Mouse (Mus musculus) MEL (cell line): ENCODE measurements around the gene Tex2. TPM values are rescaled to one million over a fixed set of nuclear protein-coding genes. Genes with fewer than 3 reads are reported as not detected.

Source experiments
- DNase-seq: peaks from one replicate; pipeline ENCODE4 v3.0.0; 2011; ENCODE audit warnings: low read depth, low spot score
- H3K27ac ChIP-seq: 2 replicates; pipeline ENCODE4 v1.5.1; 2012; ENCODE audit warnings: low read depth, mild to moderate bottlenecking, control low read depth, low read length, moderate library complexity; ENCODE audit not compliant: control insufficient read depth
- H3K27me3 ChIP-seq, 2 experiments: fragments of 150-350 bp in 1 of 2; sonication (generic) in 1 of 2; 2 replicates each; pipeline ENCODE4 v1.6.1; 2012; ENCODE audit warnings: low read length in 2 of 2, mild to moderate bottlenecking in 2 of 2, improper control_type of control experiment in 1 of 2, moderate library complexity in 1 of 2; ENCODE audit not compliant: insufficient read depth in 2 of 2, control insufficient read depth in 1 of 2
- H3K36me3 ChIP-seq, 2 experiments: 2 replicates each; pipeline ENCODE4 v1.6.1; 2012 to 2014; ENCODE audit warnings: low read length in 2 of 2, improper control_type of control experiment in 1 of 2, inconsistent platforms in 1 of 2, mild to moderate bottlenecking in 1 of 2; ENCODE audit not compliant: insufficient read depth in 2 of 2, control insufficient read depth in 1 of 2
- H3K4me1 ChIP-seq, 2 experiments: fragments of 150-350 bp in 1 of 2; sonication (generic) in 1 of 2; 2 replicates each; pipeline ENCODE4 v1.6.1; 2012; ENCODE audit warnings: low read length in 2 of 2, improper control_type of control experiment in 1 of 2, mild to moderate bottlenecking in 1 of 2; ENCODE audit not compliant: insufficient read depth in 2 of 2, control insufficient read depth in 1 of 2
- H3K4me3 ChIP-seq, 2 experiments: fragments of 150-350 bp in 1 of 2; sonication (generic) in 1 of 2; 2 replicates each; pipeline ENCODE4 v1.5.1; 2012; ENCODE audit warnings: low read depth in 2 of 2, low read length in 2 of 2, mild to moderate bottlenecking in 2 of 2, moderate library complexity in 2 of 2, control low read depth in 1 of 2, improper control_type of control experiment in 1 of 2; ENCODE audit not compliant: control insufficient read depth in 1 of 2, insufficient read depth in 1 of 2
- H3K79me2 ChIP-seq: 2 replicates; pipeline ENCODE4 v1.6.1; 2012; ENCODE audit warnings: mild to moderate bottlenecking, low read length, moderate library complexity; ENCODE audit not compliant: control insufficient read depth, poor library complexity, insufficient read depth
- H3K9ac ChIP-seq: 2 replicates; pipeline ENCODE4 v1.6.1; 2012; ENCODE audit warnings: low read depth, mild to moderate bottlenecking, control low read depth, low read length, moderate library complexity; ENCODE audit not compliant: control insufficient read depth, poor library complexity, severe bottlenecking
- H3K9me3 ChIP-seq: fragments of 150-350 bp; sonication (generic); replicated peaks from 2 replicates; pipeline ENCODE4 v1.6.1; 2012; ENCODE audit warnings: mild to moderate bottlenecking, low read length, improper control_type of control experiment, moderate library complexity; ENCODE audit not compliant: insufficient read depth
- CHD2 ChIP-seq: IDR thresholded peaks from 2 replicates; pipeline ENCODE4 v1.6.1; 2011; ENCODE audit warnings: low read length, improper control_type of control experiment
- CTCF ChIP-seq, 3 experiments: IDR thresholded peaks in 2 of 3; conservative IDR thresholded peaks in 1 of 3; 2 replicates each; pipeline ENCODE4 v1.5.1; 2011 to 2012; ENCODE audit warnings: low read length in 3 of 3, low read depth in 2 of 3, mild to moderate bottlenecking in 2 of 3, improper control_type of control experiment in 1 of 3, inconsistent platforms in 1 of 3, mixed read lengths in 1 of 3, moderate library complexity in 1 of 3; ENCODE audit not compliant: control insufficient read depth in 1 of 3, insufficient read depth in 1 of 3, poor library complexity in 1 of 3, severe bottlenecking in 1 of 3
- ELF1 ChIP-seq: IDR thresholded peaks from 2 replicates; pipeline ENCODE4 v1.6.1; 2014; ENCODE audit warnings: low read depth, mild to moderate bottlenecking, inconsistent platforms, low read length, improper control_type of control experiment, moderate library complexity
- ETS1 ChIP-seq: IDR thresholded peaks from 2 replicates; pipeline ENCODE4 v1.6.1; 2012; ENCODE audit warnings: low read depth, mild to moderate bottlenecking, inconsistent platforms, low read length, improper control_type of control experiment, moderate library complexity
- GABPA ChIP-seq: IDR thresholded peaks from 2 replicates; pipeline ENCODE4 v1.6.1; 2012; ENCODE audit warnings: low read depth, mild to moderate bottlenecking, inconsistent platforms, low read length, improper control_type of control experiment, moderate library complexity
- HCFC1 ChIP-seq: IDR thresholded peaks from 2 replicates; pipeline ENCODE4 v1.6.1; 2012; ENCODE audit warnings: low read depth, mild to moderate bottlenecking, inconsistent platforms, low read length, improper control_type of control experiment, moderate library complexity
- JUND ChIP-seq: IDR thresholded peaks from 2 replicates; pipeline ENCODE4 v1.6.1; 2011; ENCODE audit warnings: low read depth, mild to moderate bottlenecking, improper control_type of control experiment, low read length
- MAX ChIP-seq: IDR thresholded peaks from 2 replicates; pipeline ENCODE4 v1.6.1; 2011; ENCODE audit warnings: low read length, improper control_type of control experiment
- MXI1 ChIP-seq: IDR thresholded peaks from 2 replicates; pipeline ENCODE4 v1.6.1; 2011; ENCODE audit warnings: mild to moderate bottlenecking, low read depth, low read length, improper control_type of control experiment
- MYC ChIP-seq: IDR thresholded peaks from 2 replicates; pipeline ENCODE4 v1.6.1; 2011; ENCODE audit warnings: low read depth, mild to moderate bottlenecking, low read length, improper control_type of control experiment, moderate library complexity
- POLR2A ChIP-seq, 2 experiments: IDR thresholded peaks; 2 replicates each; pipeline ENCODE4 v1.6.1; 2011 to 2012; ENCODE audit warnings: low read length in 2 of 2, mild to moderate bottlenecking in 2 of 2, control low read depth in 1 of 2, improper control_type of control experiment in 1 of 2, low read depth in 1 of 2, moderate library complexity in 1 of 2; ENCODE audit not compliant: control insufficient read depth in 1 of 2, insufficient read depth in 1 of 2, poor library complexity in 1 of 2
- POLR2AphosphoS2 ChIP-seq: IDR thresholded peaks from 2 replicates; pipeline ENCODE4 v1.6.1; 2011; ENCODE audit warnings: low read length, improper control_type of control experiment
- POLR2AphosphoS5 ChIP-seq: IDR thresholded peaks from 2 replicates; pipeline ENCODE4 v1.6.1; 2012; ENCODE audit warnings: low read depth, borderline replicate concordance, mild to moderate bottlenecking, inconsistent platforms, low read length, moderate library complexity, mixed read lengths
- RAD21 ChIP-seq: IDR thresholded peaks from 2 replicates; pipeline ENCODE4 v1.6.1; 2011; ENCODE audit warnings: mild to moderate bottlenecking, low read depth, low read length, improper control_type of control experiment
- RCOR1 ChIP-seq: IDR thresholded peaks from 2 replicates; pipeline ENCODE4 v1.6.1; 2012; ENCODE audit warnings: low read depth, mild to moderate bottlenecking, inconsistent platforms, low read length, improper control_type of control experiment
- SIN3A ChIP-seq: IDR thresholded peaks from 2 replicates; pipeline ENCODE4 v1.6.1; 2012; ENCODE audit warnings: low read length, improper control_type of control experiment, inconsistent platforms
- SMC3 ChIP-seq: IDR thresholded peaks from 2 replicates; pipeline ENCODE4 v1.6.1; 2011; ENCODE audit warnings: low read depth, low read length, improper control_type of control experiment
- TCF12 ChIP-seq: IDR thresholded peaks from 2 replicates; pipeline ENCODE4 v1.6.1; 2014; ENCODE audit warnings: low read depth, mild to moderate bottlenecking, inconsistent platforms, low read length, improper control_type of control experiment, moderate library complexity
- USF1 ChIP-seq: IDR thresholded peaks from 2 replicates; pipeline ENCODE4 v1.6.1; 2014; ENCODE audit warnings: low read depth, mild to moderate bottlenecking, inconsistent platforms, low read length, improper control_type of control experiment, moderate library complexity
- ZC3H11A ChIP-seq: IDR thresholded peaks from 2 replicates; pipeline ENCODE4 v1.6.1; 2012; ENCODE audit warnings: low read depth, mild to moderate bottlenecking, inconsistent platforms, low read length, improper control_type of control experiment
- ZMIZ1 ChIP-seq: IDR thresholded peaks from 2 replicates; pipeline ENCODE4 v1.6.1; 2012; ENCODE audit warnings: low read depth, mild to moderate bottlenecking, inconsistent platforms, low read length, improper control_type of control experiment, moderate library complexity
- ZNF384 ChIP-seq: IDR thresholded peaks from 2 replicates; pipeline ENCODE4 v1.6.1; 2012; ENCODE audit warnings: low read depth, mild to moderate bottlenecking, inconsistent platforms, low read length, improper control_type of control experiment
- polyA plus RNA-seq, 2 experiments: library from polyadenylated mRNA; stranded (reverse) in 1 of 2; unstranded in 1 of 2; fragments of >175 nt in 1 of 2; fragments of >200 nt in 1 of 2; gene quantifications; 2 replicates each; pipeline versions ENCODE4 v1.2.1 to v1.2.4; 2012; ENCODE audit warnings: low replicate concordance in 2 of 2, low read depth in 1 of 2; ENCODE audit not compliant: insufficient read length in 2 of 2, insufficient read depth in 1 of 2, missing spikeins in 1 of 2
- total RNA-seq: library from RNA; depleted of rRNA; stranded (reverse); fragments of 300-350 nt; gene quantifications from 2 replicates; pipeline ENCODE4 v1.2.3, GENCODE M21; 2012

The Tex2 gene
- total and polyA plus RNA-seq, 3 experiments, result 13.7 to 24.8 TPM; not detected in 1

- TF ChIP-seq ZMIZ1 (peak; percentile 100), POLR2AphosphoS2 (peak; percentile 91), POLR2AphosphoS5 (peak; percentile 100), GABPA (no peak; the same call in 1 of the 2 replicates), ZC3H11A (no peak)
Measured at GRCm38 (mm10) chr11:106500393-106501307, 112.6 kb downstream of the Tex2 start (continued).

DNA sequence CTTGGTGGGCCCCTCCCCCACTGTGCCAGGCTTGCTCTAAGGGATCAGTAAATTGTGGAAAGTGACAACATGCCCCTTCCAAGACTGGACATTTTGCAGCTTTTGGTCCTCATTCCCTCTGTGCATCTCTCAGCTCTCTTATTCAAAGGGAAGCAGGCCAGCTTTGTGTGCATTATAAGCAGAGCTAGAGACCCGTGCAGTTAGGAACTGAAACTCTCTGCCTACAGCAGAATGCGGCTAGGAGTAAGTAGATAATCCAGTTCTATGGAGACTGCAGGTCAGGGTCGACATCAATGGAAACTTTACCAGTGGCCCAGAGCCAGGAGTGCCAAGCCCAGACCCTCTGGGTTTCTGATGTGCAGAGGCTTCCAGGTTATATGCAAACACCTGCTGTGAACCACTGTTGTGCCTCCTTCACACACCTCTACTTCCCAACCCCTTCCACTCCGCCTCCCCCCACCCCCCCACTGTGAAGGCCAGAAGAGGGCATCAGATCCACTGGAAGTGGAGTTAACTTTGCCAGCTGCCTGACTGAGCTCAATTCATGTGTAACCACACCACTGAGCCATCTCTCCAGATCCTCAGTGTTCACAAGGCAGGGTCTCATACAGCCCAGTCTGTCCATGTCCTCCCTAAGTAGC lies 114.4 kb downstream of the Tex2 start:
- Histone ChIP-seq H3K9ac (no peak overlapping the region), H3K4me1 (peaks cover 5 to 15% of the 10 kb centered on the region in 2 experiments; a peak in 2 of 4 replicates), H3K4me3 (no peak overlapping the region), H3K27ac (no peak overlapping the region), H3K79me2 (peaks cover 9% of the 10 kb centered on the region), H3K9me3 (no peaks in the 10 kb centered on the region), H3K27me3 (no peaks in the 10 kb centered on the region), H3K36me3 (peaks cover 0 to 18% of the 10 kb centered on the region in 2 experiments; a peak in 2 of 4 replicates)
- TF ChIP-seq ELF1 (no peak), TCF12 (no peak), CHD2 (no peak), ZC3H11A (no peak), MXI1 (no peak)
- no peak for DNase-seq

DNA sequence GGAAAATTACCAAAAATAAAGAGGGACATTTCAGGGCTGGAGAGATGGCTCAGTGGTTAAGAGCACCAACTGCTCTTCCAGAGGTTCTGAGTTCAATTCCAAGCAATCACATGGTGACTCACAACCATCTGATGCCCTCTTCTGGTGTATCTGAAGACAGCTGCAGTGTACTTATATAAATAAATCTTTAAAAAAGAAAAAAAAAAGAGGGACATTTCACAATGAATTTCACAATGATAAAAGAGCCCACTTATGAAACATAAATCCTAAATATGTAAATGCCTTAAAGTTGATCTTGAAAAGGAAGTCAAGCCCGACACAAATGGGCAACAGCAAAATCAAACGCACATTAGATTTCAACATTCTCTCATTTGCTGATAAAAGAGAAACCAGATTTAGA lies 115.3 kb downstream of the Tex2 start:
- no peak overlapping the region for H3K9ac ChIP-seq
- peaks cover 9% of the 10 kb centered on the region for H3K79me2 ChIP-seq
- H3K27ac ChIP-seq, result no peak overlapping the region
- H3K4me3 ChIP-seq, result no peak overlapping the region
- no peak for TF ChIP-seq MXI1
- no peak for TF ChIP-seq JUND
- TF ChIP-seq USF1, result 0 out of 2 replicates have a peak, but pooled peaks have one; percentile 27
- TF ChIP-seq CTCF (IDR thresholded peaks at IDR 0.05 in 2 of 3, conservative IDR thresholded peaks at IDR 0.05 in 1 of 3; ENCODE audit: control insufficient read depth in 1 of 3, insufficient read depth in 1 of 3, low read depth in 2 of 3, low read length in 3 of 3, poor library complexity in 1 of 3, severe bottlenecking in 1 of 3), result peak; percentile 6 to 50 (median 20); a peak in 2 of 6 replicates
- 0 out of 2 replicates have a peak, but pooled peaks have one; percentile 15 for TF ChIP-seq MAX
- TF ChIP-seq ZNF384, result peak; percentile 92
- peak; percentile 27; the same call in 1 of the 2 replicates for TF ChIP-seq SIN3A
- TF ChIP-seq HCFC1, result no peak
- peak; percentile 73 for TF ChIP-seq SMC3
- no peak for TF ChIP-seq POLR2A (IDR thresholded peaks at IDR 0.05; ENCODE audit: control insufficient read depth in 1 of 2, insufficient read depth in 1 of 2, low read depth in 1 of 2, low read length in 2 of 2, poor library complexity in 1 of 2)
- no peak for TF ChIP-seq ETS1
- peak; percentile 56 for TF ChIP-seq RAD21
- 0 out of 2 replicates have a peak, but pooled peaks have one; percentile 30 for TF ChIP-seq RCOR1
- no peak for TF ChIP-seq ZMIZ1
- peak; percentile 86 for TF ChIP-seq MYC
- peak; percentile 56; the same call in 1 of the 2 replicates for TF ChIP-seq ZC3H11A
- no peak for TF ChIP-seq CHD2
- peaks cover 5 to 8% of the 10 kb centered on the region in 2 experiments; a peak in 2 of 4 replicates for H3K4me1 ChIP-seq
- DNase-seq, result peak; percentile 56
- no peaks in the 10 kb centered on the region for H3K27me3 ChIP-seq
- no peaks in the 10 kb centered on the region for H3K9me3 ChIP-seq
- H3K36me3 ChIP-seq, result peaks cover 0 to 11% of the 10 kb centered on the region in 2 experiments; a peak in 2 of 4 replicates
